Mouse (Mus musculus): ENCODE measurements around the gene Fsd1l. TPM values are rescaled to one million over a fixed set of nuclear protein-coding genes. Genes with fewer than 3 reads are reported as not detected.

Fsd1l gene
- polyA plus RNA-seq, 1 experiment: 0.31 TPM

DNA sequence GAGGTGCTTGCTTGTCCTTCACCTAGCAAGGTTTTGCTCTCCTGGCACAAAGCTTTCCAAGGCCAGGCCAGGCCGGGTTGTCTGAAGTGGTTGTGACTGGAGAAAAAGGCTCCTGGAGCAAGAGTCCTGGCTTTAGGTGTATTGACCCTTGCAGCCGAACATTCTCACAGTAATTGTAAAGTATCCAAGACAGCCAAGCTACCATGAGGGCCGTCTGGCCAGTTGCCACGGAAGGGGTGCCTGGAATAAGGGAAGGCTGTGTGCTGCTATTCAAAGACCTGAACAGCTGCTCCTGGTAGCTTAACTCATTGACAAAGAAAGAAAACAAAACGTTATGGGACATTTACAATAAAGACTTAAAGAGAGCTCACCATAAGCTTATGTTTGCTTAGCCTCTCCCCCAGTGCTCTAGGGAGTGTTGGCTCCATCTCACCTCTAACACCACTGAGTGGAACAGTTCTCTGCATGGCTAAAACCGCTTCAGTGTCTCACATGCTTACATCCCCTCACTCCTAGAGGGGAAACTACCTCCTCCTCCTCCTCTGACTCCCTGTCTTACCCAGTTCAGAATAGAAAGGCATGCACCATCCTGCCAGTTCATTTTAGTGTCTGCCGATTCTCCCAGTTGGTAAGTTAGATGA, 6.1 kb downstream of the Fsd1l start:
- no peak overlapping the region for H3K27ac ChIP-seq (ENCODE audit: control insufficient read depth, insufficient read depth, low read length)
- WGBS: 95% methylated on average over 7 of the region's 7 CpGs
- H3K27me3 ChIP-seq (ENCODE audit: control insufficient read depth, insufficient read depth, low read length): no peaks in the 10 kb centered on the region

DNA sequence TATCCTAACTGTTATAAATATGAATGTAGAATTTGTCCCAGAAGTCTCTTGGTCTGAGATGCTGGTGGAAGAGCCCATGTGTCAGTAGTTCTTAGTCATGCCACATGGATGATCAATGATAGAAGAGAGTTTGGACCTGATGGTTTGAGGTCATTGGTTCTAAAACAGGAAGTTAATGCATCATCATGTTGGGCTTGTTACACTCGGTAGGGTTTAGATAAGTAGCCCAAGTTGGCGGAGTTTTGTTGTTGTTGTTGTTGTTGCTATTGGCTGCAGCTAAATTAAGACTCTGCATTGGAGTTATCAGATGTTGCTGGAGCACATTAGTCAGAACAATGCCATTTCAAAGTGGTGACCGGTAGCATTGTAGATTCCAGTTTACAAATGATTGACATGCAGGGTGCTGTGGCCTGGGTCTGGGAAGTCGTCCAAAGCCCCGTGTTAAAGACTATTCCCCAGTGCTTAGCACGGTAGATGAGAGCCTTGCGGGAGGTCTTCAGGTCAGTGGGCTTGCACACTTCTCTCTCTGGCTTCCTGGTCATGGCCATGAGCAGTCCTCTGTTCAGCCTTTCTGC, 7.4 kb downstream of the Fsd1l start:
- WGBS: 78% methylated on average over 7 of the region's 7 CpGs
- Histone ChIP-seq H3K27me3 (ENCODE audit: control insufficient read depth, insufficient read depth, low read length) (no peaks in the 10 kb centered on the region), H3K27ac (ENCODE audit: control insufficient read depth, insufficient read depth, low read length) (no peak overlapping the region), H3K4me1 (replicated peaks; ENCODE audit: control insufficient read depth, insufficient read depth, low read length) (no peaks in the 10 kb centered on the region), H3K4me3 (ENCODE audit: control insufficient read depth, insufficient read depth, low read length) (no peak overlapping the region), H3K36me3 (ENCODE audit: control insufficient read depth, insufficient read depth, low read length) (no peaks in the 10 kb centered on the region)
- no peak for TF ChIP-seq CTCF (IDR thresholded peaks at IDR 0.05; ENCODE audit: borderline replicate concordance, control insufficient read depth, extremely low read depth, insufficient read depth, low read length, poor library complexity)
- no peak for TF ChIP-seq POLR2A (IDR thresholded peaks at IDR 0.05; ENCODE audit: control insufficient read depth, extremely low read depth, insufficient read depth, low read length, poor library complexity)
- DNase-seq: no peak

More for the DNA sequence above, 6.1 kb downstream of the Fsd1l start:
- Histone ChIP-seq H3K36me3 (ENCODE audit: control insufficient read depth, insufficient read depth, low read length) (no peaks in the 10 kb centered on the region), H3K4me1 (replicated peaks; ENCODE audit: control insufficient read depth, insufficient read depth, low read length) (no peaks in the 10 kb centered on the region), H3K4me3 (ENCODE audit: control insufficient read depth, insufficient read depth, low read length) (no peak overlapping the region)
- TF ChIP-seq POLR2A (IDR thresholded peaks at IDR 0.05; ENCODE audit: control insufficient read depth, extremely low read depth, insufficient read depth, low read length, poor library complexity) (no peak), CTCF (IDR thresholded peaks at IDR 0.05; ENCODE audit: borderline replicate concordance, control insufficient read depth, extremely low read depth, insufficient read depth, low read length, poor library complexity) (no peak)
- no peak for DNase-seq

GRCm38 (mm10) chr4:53658029-53658428, 26.8 kb downstream of the Fsd1l start:
- Histone ChIP-seq H3K27me3 (ENCODE audit: control insufficient read depth, insufficient read depth, low read length) (no peaks in the 10 kb centered on the region), H3K27ac (ENCODE audit: control insufficient read depth, insufficient read depth, low read length) (no peak overlapping the region), H3K36me3 (ENCODE audit: control insufficient read depth, insufficient read depth, low read length) (no peaks in the 10 kb centered on the region), H3K4me3 (ENCODE audit: control insufficient read depth, insufficient read depth, low read length) (no peak overlapping the region), H3K4me1 (replicated peaks; ENCODE audit: control insufficient read depth, insufficient read depth, low read length) (no peaks in the 10 kb centered on the region)
- 90% methylated on average over 3 of the region's 3 CpGs for WGBS
- TF ChIP-seq POLR2A (IDR thresholded peaks at IDR 0.05; ENCODE audit: control insufficient read depth, extremely low read depth, insufficient read depth, low read length, poor library complexity): no peak
- TF ChIP-seq CTCF (IDR thresholded peaks at IDR 0.05; ENCODE audit: borderline replicate concordance, control insufficient read depth, extremely low read depth, insufficient read depth, low read length, poor library complexity): no peak
- DNase-seq: no peak

DNA sequence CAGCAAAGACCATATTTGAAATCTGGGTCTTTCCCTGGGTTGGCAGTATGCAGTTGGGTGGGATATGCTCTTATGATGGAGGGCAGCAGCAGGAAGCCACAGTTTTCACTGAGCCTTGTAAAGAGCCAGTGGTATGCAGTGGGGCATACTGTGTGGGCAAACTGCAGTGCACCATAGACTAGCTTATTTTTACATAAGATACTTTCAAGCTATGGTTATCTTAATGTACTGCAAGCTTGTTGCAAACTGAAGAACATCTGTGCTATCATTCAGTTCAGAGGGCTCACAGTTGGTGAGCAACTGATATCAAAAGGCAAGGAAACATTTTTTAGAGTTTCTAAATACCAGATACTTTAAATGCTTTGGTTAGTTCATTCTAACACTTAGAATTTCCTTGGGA, 29.4 kb downstream of the Fsd1l start:
- H3K27ac ChIP-seq (ENCODE audit: control insufficient read depth, insufficient read depth, low read length): no peak overlapping the region
- no peaks in the 10 kb centered on the region for H3K27me3 ChIP-seq (ENCODE audit: control insufficient read depth, insufficient read depth, low read length)
- TF ChIP-seq POLR2A (IDR thresholded peaks at IDR 0.05; ENCODE audit: control insufficient read depth, extremely low read depth, insufficient read depth, low read length, poor library complexity) (no peak), CTCF (IDR thresholded peaks at IDR 0.05; ENCODE audit: borderline replicate concordance, control insufficient read depth, extremely low read depth, insufficient read depth, low read length, poor library complexity) (no peak)
- no peaks in the 10 kb centered on the region for H3K36me3 ChIP-seq (ENCODE audit: control insufficient read depth, insufficient read depth, low read length)
- no peak for DNase-seq
- no peaks in the 10 kb centered on the region for H3K4me1 ChIP-seq (replicated peaks; ENCODE audit: control insufficient read depth, insufficient read depth, low read length)
- no peak overlapping the region for H3K4me3 ChIP-seq (ENCODE audit: control insufficient read depth, insufficient read depth, low read length)

- WGBS: 27% methylated on average over 8 of the region's 8 CpGs
- Histone ChIP-seq H3K27me3 (ENCODE audit: control insufficient read depth, insufficient read depth, low read length) (no peaks in the 10 kb centered on the region), H3K4me1 (replicated peaks; ENCODE audit: control insufficient read depth, insufficient read depth, low read length) (no peaks in the 10 kb centered on the region), H3K27ac (ENCODE audit: control insufficient read depth, insufficient read depth, low read length) (no peak overlapping the region), H3K36me3 (ENCODE audit: control insufficient read depth, insufficient read depth, low read length) (no peaks in the 10 kb centered on the region), H3K4me3 (ENCODE audit: control insufficient read depth, insufficient read depth, low read length) (no peak overlapping the region)
- DNase-seq: no peak
- TF ChIP-seq POLR2A (IDR thresholded peaks at IDR 0.05; ENCODE audit: control insufficient read depth, extremely low read depth, insufficient read depth, low read length, poor library complexity) (no peak), CTCF (IDR thresholded peaks at IDR 0.05; ENCODE audit: borderline replicate concordance, control insufficient read depth, extremely low read depth, insufficient read depth, low read length, poor library complexity) (no peak)
Observed at GRCm38 (mm10) chr4:53682092-53682491, 50.8 kb downstream of the Fsd1l start.

- no peaks in the 10 kb centered on the region for H3K27me3 ChIP-seq (ENCODE audit: control insufficient read depth, insufficient read depth, low read length)
- H3K4me3 ChIP-seq (ENCODE audit: control insufficient read depth, insufficient read depth, low read length): no peak overlapping the region
- H3K27ac ChIP-seq (ENCODE audit: control insufficient read depth, insufficient read depth, low read length): no peak overlapping the region
- no peak for DNase-seq
- no peaks in the 10 kb centered on the region for H3K36me3 ChIP-seq (ENCODE audit: control insufficient read depth, insufficient read depth, low read length)
- H3K4me1 ChIP-seq (replicated peaks; ENCODE audit: control insufficient read depth, insufficient read depth, low read length): no peaks in the 10 kb centered on the region
- TF ChIP-seq CTCF (IDR thresholded peaks at IDR 0.05; ENCODE audit: borderline replicate concordance, control insufficient read depth, extremely low read depth, insufficient read depth, low read length, poor library complexity): no peak
- TF ChIP-seq POLR2A (IDR thresholded peaks at IDR 0.05; ENCODE audit: control insufficient read depth, extremely low read depth, insufficient read depth, low read length, poor library complexity): no peak
- WGBS: 96% methylated on average over 4 of the region's 4 CpGs
Observed at GRCm38 (mm10) chr4:53688965-53689364, 57.7 kb downstream of the Fsd1l start.
